Mouse (Mus musculus) monocyte, adult 5-6 weeks (primary cell): ENCODE results near the gene Pigf. TPM values are rescaled to one million over a fixed set of nuclear protein-coding genes. Genes with fewer than 3 reads are reported as not detected.

Experiments
- ATAC-seq: fragments of 153-309, 156-312 bp; replicated peaks from 2 replicates; pipeline ENCODE4 v1.8.0; 2017; ENCODE audit warnings: mild to moderate bottlenecking; ENCODE audit not compliant: low TSS enrichment, insufficient number of reproducible peaks, severe bottlenecking, poor library complexity, low FRiP score
- total RNA-seq: library from RNA; stranded (forward); fragments of 200-1000, 200-491, 200-594 nt; gene quantifications from 3 replicates; pipeline ENCODE4 v1.2.3, GENCODE M21; 2017

Pigf gene
- total RNA-seq, 1 experiment from 2014 or later: 30.8 TPM

GRCm38 (mm10) chr17:86947840-86948796 lies 77.1 kb downstream of the Pigf start, which contains the start of gene Atp6v1e2:
Gene Atp6v1e2 (minus strand): TSS chr17:86947897.
- no peak for ATAC-seq

Other genes starting within 250 kb of the Pigf start
- gene Tmem247, start 108.1 kb downstream of the Pigf start, total RNA-seq: not detected in 3 replicates
- gene Atp6v1e2, start 77.5 kb downstream of the Pigf start, total RNA-seq: not detected in 3 replicates
- 56.4 to 70.3 TPM (median 57.8 TPM) in 3 replicates for gene Rhoq, start 62.3 kb downstream of the Pigf start, total RNA-seq
- gene Cript, start 144 bp upstream of the Pigf start, total RNA-seq: 82.6 to 104 TPM (median 101 TPM) in 3 replicates
- gene Socs5, start 82.3 kb upstream of the Pigf start, total RNA-seq: 4.6 to 13.5 TPM (median 6.5 TPM) in 3 replicates
- 35.9 to 41.6 TPM (median 36.0 TPM) in 3 replicates for gene Mcfd2, start 240.5 kb upstream of the Pigf start, total RNA-seq